Mouse (Mus musculus) gastrocnemius, postnatal 4 days (tissue): ENCODE results near the gene Orm1. TPM values are rescaled to one million over a fixed set of nuclear protein-coding genes. Genes with fewer than 3 reads are reported as not detected.

Experiments
- total RNA-seq, 2 experiments: library from RNA; stranded (reverse); gene quantifications; 2 replicates each; pipeline ENCODE4 v1.2.3; 2021

Orm1 gene
- total RNA-seq, 2 experiments from 2014 or later: 1.9 to 4.2 TPM

Other genes with a start within 250 kb of the Orm1 start
- gene Ambp, start 189.8 kb upstream of the Orm1 start, total RNA-seq: 1 to 10 TPM in 1 of 2 experiments, under 1 TPM in 1; 0.64 to 4.5 TPM
- not detected for gene Kif12, start 172.4 kb upstream of the Orm1 start, total RNA-seq
- 10 to 100 TPM; 17.5 to 19.5 TPM for gene Col27a1, start 130.6 kb upstream of the Orm1 start, total RNA-seq
- gene Orm3, start 11.6 kb downstream of the Orm1 start, total RNA-seq: not detected
- not detected for gene Orm2, start 17.9 kb downstream of the Orm1 start, total RNA-seq
- 1 to 10 TPM; 6.2 to 6.5 TPM for gene Akna, start 58.8 kb downstream of the Orm1 start, total RNA-seq
- 1 to 10 TPM; 4.3 to 5.3 TPM for gene Whrn, start 151.4 kb downstream of the Orm1 start, total RNA-seq
- 100 to 1,000 TPM; 224 to 226 TPM for gene Atp6v1g1, start 200.2 kb downstream of the Orm1 start, total RNA-seq
- 1 to 10 TPM; 7.0 TPM for gene Tmem268, start 214.2 kb downstream of the Orm1 start, total RNA-seq